9 mouse cellular contexts compared by ENCODE assay signal in genomic region chr16:18589804-18590790, GRCm38 (mm10). TPM values are rescaled to one million over a fixed set of nuclear protein-coding genes. Genes with fewer than 3 reads are reported as not detected.
DNase-seq lines count a peak whose midpoint lies in the region; ATAC-seq and TF ChIP-seq lines count a peak whose summit lies in the region.
"Had no signal": no experiment of that assay in that cellular context is flagged by ENCODE, and none has a peak within 500 bp of the region (broad histone marks: within the 10 kb centered on the region; RNA-seq: fewer than 3 reads in every experiment).

TSS of gene Tbx1 (minus strand) at chr16:18590671.

- no peak for TF ChIP-seq EP300 in heart, adult 2 months (IDR thresholded peaks at IDR 0.05; ENCODE audit: insufficient read depth, low read depth, low read length)
- no peak for TF ChIP-seq EP300 in ES-Bruce4 (IDR thresholded peaks at IDR 0.05; ENCODE audit: insufficient read depth, low read depth, low read length)

- peak within 1 kb of the TSS; percentile 22; the same call in 1 of the 2 replicates for H3K9ac ChIP-seq in heart, adult 2 months (ENCODE audit: low read depth, low read length)
- 0 out of 2 replicates have a peak within 1 kb of the TSS, but pooled peaks have one; percentile 7 for H3K9ac ChIP-seq in ES-Bruce4 (ENCODE audit: low read depth, poor library complexity, severe bottlenecking)
- H3K9ac ChIP-seq in forebrain, embryonic 16.5 days (replicated peaks; ENCODE audit: low read depth, low read length) = no peak within 1 kb of the TSS
- H3K9ac ChIP-seq in limb, embryonic 15.5 days = peak within 1 kb of the TSS; percentile 17; the same call in 1 of the 2 replicates

- 10% methylated on average over 48 of the region's 48 CpGs for WGBS in heart, adult 2 months
- WGBS in forebrain, embryonic 16.5 days = under 1% methylated on average over 46 of the region's 48 CpGs
- 8% methylated on average over 48 of the region's 48 CpGs for WGBS in limb, embryonic 15.5 days
- 13% methylated on average over 48 of the region's 48 CpGs for WGBS in olfactory bulb, adult 2 months

- no peak for TF ChIP-seq POLR2A in heart, adult 2 months (IDR thresholded peaks at IDR 0.05; ENCODE audit: insufficient read depth, low read depth, low read length)
- no peak for TF ChIP-seq POLR2A in ES-Bruce4 (IDR thresholded peaks at IDR 0.05; ENCODE audit: insufficient read depth, low read length)
- no peak for TF ChIP-seq POLR2A in olfactory bulb, adult 2 months (IDR thresholded peaks at IDR 0.05; ENCODE audit: insufficient read depth, low read depth, low read length)

- peak within 1 kb of the TSS; percentile 43 for H3K4me3 ChIP-seq in heart, adult 2 months
- peak within 1 kb of the TSS; percentile 48 for H3K4me3 ChIP-seq in ES-Bruce4 (ENCODE audit: low read depth, low read length)
- H3K4me3 ChIP-seq in forebrain, embryonic 16.5 days (replicated peaks; ENCODE audit: low read length) = peak within 1 kb of the TSS; percentile 21
- H3K4me3 ChIP-seq in limb, embryonic 15.5 days = peak within 1 kb of the TSS; percentile 33
- H3K4me3 ChIP-seq in olfactory bulb, adult 2 months (ENCODE audit: insufficient read depth, low read depth, low read length) = 0 out of 2 replicates have a peak within 1 kb of the TSS, but pooled peaks have one; percentile 15

- no peak within 1 kb of the TSS for H3K27ac ChIP-seq in heart, adult 2 months
- no peak within 1 kb of the TSS for H3K27ac ChIP-seq in ES-Bruce4 (ENCODE audit: insufficient read depth, low read length)
- no peak within 1 kb of the TSS for H3K27ac ChIP-seq in forebrain, embryonic 16.5 days (ENCODE audit: low read length)
- H3K27ac ChIP-seq in limb, embryonic 15.5 days = no peak within 1 kb of the TSS
- no peak within 1 kb of the TSS for H3K27ac ChIP-seq in olfactory bulb, adult 2 months (ENCODE audit: insufficient read depth, low read depth, low read length)

- no peaks in the 10 kb centered on the region; the same call in 1 of the 2 replicates for H3K4me1 ChIP-seq in heart, adult 2 months (ENCODE audit: control insufficient read depth, insufficient read depth, low read length)
- H3K4me1 ChIP-seq in ES-Bruce4 (ENCODE audit: control insufficient read depth, insufficient read depth, low read length) = no peaks in the 10 kb centered on the region
- peaks cover 26% of the 10 kb centered on the region for H3K4me1 ChIP-seq in forebrain, embryonic 16.5 days (replicated peaks; ENCODE audit: control insufficient read depth, insufficient read depth, low read length)
- H3K4me1 ChIP-seq in limb, embryonic 15.5 days = peaks cover 53% of the 10 kb centered on the region
- H3K4me1 ChIP-seq in olfactory bulb, adult 2 months (ENCODE audit: control insufficient read depth, insufficient read depth, low read length) = peaks cover 31% of the 10 kb centered on the region

- peaks cover 28% of the 10 kb centered on the region for H3K27me3 ChIP-seq in heart, adult 2 months (ENCODE audit: control insufficient read depth, insufficient read depth, low read length)
- H3K27me3 ChIP-seq in ES-Bruce4 (ENCODE audit: control insufficient read depth, insufficient read depth, low read length, poor library complexity, severe bottlenecking) = peaks cover 35% of the 10 kb centered on the region
- H3K27me3 ChIP-seq in forebrain, embryonic 16.5 days (replicated peaks; ENCODE audit: control insufficient read depth, insufficient read depth, low read length) = peaks cover 69% of the 10 kb centered on the region
- peaks cover 87% of the 10 kb centered on the region for H3K27me3 ChIP-seq in limb, embryonic 15.5 days

- DNase-seq in heart, adult 2 months = peak in 1 of 2 experiments; percentile 11
- DNase-seq in heart, adult 18-20 months = no peak
- no peak for DNase-seq in c-Kit-positive CD71-positive TER-119-positive erythroid progenitor cells, embryonic 14.5 days (ENCODE audit: low spot score)
- no peak for DNase-seq in layer of hippocampus, postnatal 36 days

- H3K36me3 ChIP-seq in heart, adult 2 months (ENCODE audit: control insufficient read depth, insufficient read depth, low read length) = no peaks in the 10 kb centered on the region
- H3K36me3 ChIP-seq in ES-Bruce4 (ENCODE audit: control insufficient read depth, insufficient read depth, low read length, poor library complexity, severe bottlenecking) = no peaks in the 10 kb centered on the region
- no peaks in the 10 kb centered on the region for H3K36me3 ChIP-seq in forebrain, embryonic 16.5 days (ENCODE audit: control insufficient read depth, insufficient read depth)
- H3K36me3 ChIP-seq in limb, embryonic 15.5 days = no peaks in the 10 kb centered on the region

- H3K9me3 ChIP-seq in ES-Bruce4 (replicated peaks; ENCODE audit: control insufficient read depth, insufficient read depth, low read length, poor library complexity, severe bottlenecking) = no peaks in the 10 kb centered on the region
- H3K9me3 ChIP-seq in forebrain, embryonic 16.5 days (ENCODE audit: control insufficient read depth, low read length) = no peaks in the 10 kb centered on the region
- no peaks in the 10 kb centered on the region for H3K9me3 ChIP-seq in limb, embryonic 15.5 days

- peak; percentile 59 for TF ChIP-seq CTCF in heart, adult 2 months (IDR thresholded peaks at IDR 0.05)
- TF ChIP-seq CTCF in ES-Bruce4 (IDR thresholded peaks at IDR 0.05; ENCODE audit: low read depth, low read length) = peak; percentile 35
- peak; percentile 11; the same call in 1 of the 2 replicates for TF ChIP-seq CTCF in olfactory bulb, adult 2 months (IDR thresholded peaks at IDR 0.05; ENCODE audit: insufficient read depth, low read depth, low read length)

- ATAC-seq in forebrain, embryonic 16.5 days = no peak
- no peak for ATAC-seq in limb, embryonic 15.5 days (ENCODE audit: insufficient number of reproducible peaks, low FRiP score, low TSS enrichment, low read depth)
- ATAC-seq: Patski had no signal

- H3K79me2 ChIP-seq in heart, adult 2 months (replicated peaks; ENCODE audit: control insufficient read depth, insufficient read depth, low read length) = no peaks in the 10 kb centered on the region

- H3K4me2 ChIP-seq in forebrain, embryonic 16.5 days (ENCODE audit: low read length) = peak within 1 kb of the TSS; percentile 38
- H3K4me2 ChIP-seq in limb, embryonic 15.5 days = peak within 1 kb of the TSS; percentile 51

- intact Hi-C loops in heart, adult 2 months (cut with DNase I) = no loop called here

RNA-seq across cellular contexts. Expression of gene Tbx1, which starts in this region (rescaled TPM):
- total RNA-seq in heart, adult 2 months (2021) = 1 to 10 TPM in 1 of 2 experiments, under 1 TPM in 1; 0.68 to 1.1 TPM
- polyA plus RNA-seq in heart, adult 2 months (2012; rRNA removed) = 0.91 and 1.3 TPM in 2 replicates
- total RNA-seq in heart, adult 18-20 months (2021) = 1 to 10 TPM; 1.1 to 1.3 TPM
- 0.29 TPM in 1 of 2 replicates, not detected in the other for polyA plus RNA-seq in ES-Bruce4 (2011; ENCODE audit: insufficient read depth, insufficient read length, low read depth, missing spikeins)
- 0.28 and 0.56 TPM in 2 replicates for polyA plus RNA-seq in forebrain, embryonic 16.5 days (2015; fragmentation: Nextera tagmentation; extraction: Ambion mirVana)
- polyA plus RNA-seq in limb, embryonic 15.5 days (2015; fragmentation: Nextera tagmentation; extraction: Ambion mirVana) = 6.0 and 6.4 TPM in 2 replicates
- not detected in 2 replicates for polyA plus RNA-seq in olfactory bulb, adult 2 months (2012; ENCODE audit: insufficient read depth, insufficient read length, low replicate concordance, missing spikeins)
- total RNA-seq in layer of hippocampus, postnatal 36 days (2021) = 1 to 10 TPM; 1.3 to 1.5 TPM
